Mouse (Mus musculus): Measurements from ENCODE around the gene Maats1. TPM values are rescaled to one million over a fixed set of nuclear protein-coding genes. Genes with fewer than 3 reads are reported as not detected.

Maats1 gene
- polyA plus RNA-seq, 1 experiment from 2014 or later: 1.0 TPM

DNA sequence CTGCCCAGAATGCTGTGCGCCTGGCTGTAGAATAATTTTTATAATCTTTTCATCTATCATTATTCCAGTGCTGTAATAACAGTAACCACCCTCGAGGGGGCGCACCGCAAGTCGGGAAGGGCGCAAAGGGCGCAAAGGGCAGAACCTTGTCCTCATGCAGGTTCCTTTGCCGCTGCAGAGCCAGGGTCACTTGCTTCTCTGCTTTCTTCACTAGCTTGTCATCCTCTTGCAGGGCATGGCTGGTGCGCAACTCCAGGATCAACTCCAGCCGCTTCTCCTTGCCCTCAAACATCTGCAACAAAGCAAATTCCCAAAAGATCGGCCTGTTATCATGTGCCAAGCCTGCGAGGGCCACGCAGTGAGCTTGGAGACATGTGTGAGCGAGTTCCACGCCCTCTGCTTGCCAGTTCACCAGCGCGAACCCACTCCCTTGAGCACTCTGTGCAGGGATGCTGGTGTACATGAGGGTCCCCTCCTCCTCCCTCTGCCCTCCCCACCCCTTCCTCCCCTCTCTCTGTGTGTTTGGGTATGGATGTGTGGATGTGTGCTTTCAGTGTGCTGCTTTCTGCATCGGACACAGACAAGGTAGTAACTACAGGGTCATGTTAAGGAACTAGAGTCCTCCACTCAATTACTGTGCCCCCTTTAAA, 35.2 kb downstream of the Maats1 start:
- Histone ChIP-seq H3K4me2 (ENCODE audit: low read length) (no peak overlapping the region), H3K27ac (replicated peaks; ENCODE audit: low read depth, low read length) (0 out of 2 replicates have a peak overlapping the region, but pooled peaks have one; percentile 17), H3K27me3 (ENCODE audit: control insufficient read depth, insufficient read depth, low read length) (no peaks in the 10 kb centered on the region), H3K4me1 (ENCODE audit: control insufficient read depth, insufficient read depth, low read length) (peaks cover 10% of the 10 kb centered on the region; the same call in 1 of the 2 replicates), H3K36me3 (ENCODE audit: control insufficient read depth, insufficient read depth, low read length) (no peaks in the 10 kb centered on the region), H3K4me3 (replicated peaks; ENCODE audit: low read depth, low read length) (no peak overlapping the region), H3K9ac (replicated peaks; ENCODE audit: low read length) (no peak overlapping the region), H3K9me3 (ENCODE audit: control insufficient read depth, low read length) (no peaks in the 10 kb centered on the region)
- 44% methylated on average over 18 of the region's 18 CpGs for WGBS
- ATAC-seq (ENCODE audit: low FRiP score, low TSS enrichment) (no peak), DNase-seq (peak; percentile 13)

DNA sequence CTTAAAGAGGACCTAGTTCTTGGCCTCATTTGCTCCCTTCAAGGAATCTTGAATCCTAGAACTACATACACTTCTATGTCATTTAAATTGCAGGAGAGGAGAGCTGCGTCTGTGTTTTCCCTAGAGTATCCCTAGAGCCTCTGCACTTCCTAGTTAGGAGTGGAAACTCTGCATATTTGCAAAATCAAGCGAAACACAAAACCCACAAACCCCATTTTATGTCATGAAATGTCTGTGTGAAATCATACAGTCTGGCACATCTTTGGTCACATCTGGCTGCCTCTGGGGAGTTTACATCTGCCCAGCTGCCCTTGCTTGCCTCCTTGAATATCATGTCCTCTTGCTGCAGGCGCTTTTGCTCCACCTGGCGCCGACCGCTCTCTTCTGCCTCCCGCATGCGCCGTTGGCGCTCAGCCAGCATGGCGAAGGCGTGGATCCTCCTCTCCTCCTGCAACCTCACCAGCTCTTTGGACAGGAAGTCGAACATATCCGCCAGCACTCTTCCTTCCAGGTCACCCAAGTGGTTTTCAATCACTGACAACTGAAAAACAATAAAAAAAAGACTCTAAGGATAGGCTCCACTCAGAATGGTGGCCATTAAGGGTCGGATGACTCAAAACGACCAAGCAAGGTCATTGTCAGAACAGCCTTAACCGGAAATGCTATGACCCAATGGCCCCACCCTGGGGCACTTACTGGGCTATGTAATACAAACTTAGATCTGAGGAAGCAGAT, 37.3 kb downstream of the Maats1 start:
- Histone ChIP-seq H3K27me3 (ENCODE audit: control insufficient read depth, insufficient read depth, low read length) (no peaks in the 10 kb centered on the region), H3K4me1 (ENCODE audit: control insufficient read depth, insufficient read depth, low read length) (peaks cover 10% of the 10 kb centered on the region; the same call in 1 of the 2 replicates), H3K4me3 (replicated peaks; ENCODE audit: low read depth, low read length) (no peak overlapping the region), H3K9ac (replicated peaks; ENCODE audit: low read length) (no peak overlapping the region), H3K36me3 (ENCODE audit: control insufficient read depth, insufficient read depth, low read length) (no peaks in the 10 kb centered on the region), H3K9me3 (ENCODE audit: control insufficient read depth, low read length) (no peaks in the 10 kb centered on the region), H3K27ac (replicated peaks; ENCODE audit: low read depth, low read length) (no peak overlapping the region), H3K4me2 (ENCODE audit: low read length) (no peak overlapping the region)
- DNase-seq (peak; percentile 4), ATAC-seq (ENCODE audit: low FRiP score, low TSS enrichment) (no peak)
- 82% methylated on average over 17 of the region's 17 CpGs for WGBS

DNA sequence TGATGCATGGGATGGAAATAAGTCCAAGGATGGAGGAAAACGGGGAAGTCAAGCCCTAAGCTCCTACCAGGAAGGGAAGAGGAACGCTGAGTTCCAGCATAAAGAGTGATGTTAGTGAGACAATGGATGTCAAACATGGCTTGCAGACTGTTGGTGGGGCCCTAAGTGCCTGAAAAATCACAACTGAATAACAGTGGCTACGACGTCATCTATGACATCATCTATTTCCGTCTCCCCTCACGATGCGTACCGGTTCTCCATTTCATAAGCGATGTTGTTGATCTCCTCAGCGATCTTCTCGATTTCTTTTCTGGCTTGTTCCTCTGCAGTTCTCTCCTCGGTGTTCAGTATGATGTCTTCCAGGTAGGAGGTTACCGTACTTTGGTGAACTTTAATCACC, 39.6 kb downstream of the Maats1 start:
- H3K27me3 ChIP-seq (ENCODE audit: control insufficient read depth, insufficient read depth, low read length): no peaks in the 10 kb centered on the region
- no peak overlapping the region for H3K9ac ChIP-seq (replicated peaks; ENCODE audit: low read length)
- H3K4me1 ChIP-seq (ENCODE audit: control insufficient read depth, insufficient read depth, low read length): peaks cover 4% of the 10 kb centered on the region; the same call in 1 of the 2 replicates
- WGBS: 93% methylated on average over 13 of the region's 13 CpGs
- no peak for DNase-seq
- no peak overlapping the region for H3K4me2 ChIP-seq (ENCODE audit: low read length)
- H3K9me3 ChIP-seq (ENCODE audit: control insufficient read depth, low read length): no peaks in the 10 kb centered on the region
- no peak for ATAC-seq (ENCODE audit: low FRiP score, low TSS enrichment)
- no peaks in the 10 kb centered on the region for H3K36me3 ChIP-seq (ENCODE audit: control insufficient read depth, insufficient read depth, low read length)
- no peak overlapping the region for H3K27ac ChIP-seq (replicated peaks; ENCODE audit: low read depth, low read length)
- no peak overlapping the region for H3K4me3 ChIP-seq (replicated peaks; ENCODE audit: low read depth, low read length)

DNA sequence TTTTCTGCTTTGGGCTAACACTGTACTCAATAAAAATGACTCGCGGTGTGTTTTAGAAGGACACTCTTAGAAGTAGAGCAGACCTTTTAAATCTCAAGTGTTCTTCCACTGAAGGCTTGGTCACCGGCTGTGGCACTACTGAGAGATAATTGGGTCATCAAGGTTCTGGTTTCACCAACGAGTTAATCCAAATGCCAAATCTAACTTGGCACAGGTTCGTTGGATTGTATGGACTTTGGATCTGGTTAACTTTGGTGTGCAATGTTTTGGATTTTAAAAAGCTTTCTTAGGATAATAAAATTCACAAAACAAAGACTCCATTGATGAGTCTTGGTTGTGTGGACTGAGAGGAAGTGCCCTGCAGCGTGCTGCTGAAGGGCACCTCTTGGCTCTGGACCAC, 43.5 kb downstream of the Maats1 start:
- Histone ChIP-seq H3K9ac (replicated peaks; ENCODE audit: low read length) (no peak overlapping the region), H3K4me2 (ENCODE audit: low read length) (no peak overlapping the region), H3K36me3 (ENCODE audit: control insufficient read depth, insufficient read depth, low read length) (no peaks in the 10 kb centered on the region), H3K9me3 (ENCODE audit: control insufficient read depth, low read length) (no peaks in the 10 kb centered on the region), H3K4me1 (ENCODE audit: control insufficient read depth, insufficient read depth, low read length) (no peaks in the 10 kb centered on the region), H3K4me3 (replicated peaks; ENCODE audit: low read depth, low read length) (no peak overlapping the region), H3K27ac (replicated peaks; ENCODE audit: low read depth, low read length) (no peak overlapping the region), H3K27me3 (ENCODE audit: control insufficient read depth, insufficient read depth, low read length) (no peaks in the 10 kb centered on the region)
- DNase-seq (no peak), ATAC-seq (ENCODE audit: low FRiP score, low TSS enrichment) (no peak)
- WGBS: 87% methylated on average over 6 of the region's 6 CpGs

DNA sequence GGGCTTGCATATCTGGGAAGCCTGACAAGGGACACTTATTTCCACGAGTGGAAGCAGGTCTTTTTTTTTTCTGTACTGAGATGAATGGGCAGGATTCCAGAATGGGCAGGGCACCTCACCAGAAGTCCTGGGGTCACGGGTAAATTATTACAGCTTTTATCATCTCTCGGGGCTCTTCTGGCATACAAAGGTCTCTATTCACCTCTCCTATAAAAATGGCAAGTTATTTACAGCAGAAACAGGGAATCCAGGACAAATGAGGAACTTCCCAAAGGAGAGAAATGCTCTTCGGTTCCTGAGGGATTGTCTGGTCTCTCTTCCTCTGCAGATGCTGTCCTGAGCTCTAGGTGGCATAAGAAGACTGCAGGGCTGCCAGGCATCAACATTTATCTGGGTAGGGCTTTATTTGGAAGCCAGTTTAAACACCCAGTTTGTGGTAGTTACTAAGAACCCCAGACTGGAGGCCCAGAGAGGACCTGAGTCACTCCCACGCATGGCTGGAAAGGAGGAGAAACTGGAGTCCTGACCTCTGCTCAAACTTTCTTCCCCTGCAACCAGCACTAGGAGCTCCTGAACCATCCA, 46.5 kb downstream of the Maats1 start:
- ATAC-seq (ENCODE audit: low FRiP score, low TSS enrichment): no peak
- Histone ChIP-seq H3K4me1 (ENCODE audit: control insufficient read depth, insufficient read depth, low read length) (no peaks in the 10 kb centered on the region), H3K9ac (replicated peaks; ENCODE audit: low read length) (no peak overlapping the region), H3K27ac (replicated peaks; ENCODE audit: low read depth, low read length) (no peak overlapping the region), H3K36me3 (ENCODE audit: control insufficient read depth, insufficient read depth, low read length) (no peaks in the 10 kb centered on the region), H3K4me2 (ENCODE audit: low read length) (no peak overlapping the region), H3K9me3 (ENCODE audit: control insufficient read depth, low read length) (no peaks in the 10 kb centered on the region), H3K27me3 (ENCODE audit: control insufficient read depth, insufficient read depth, low read length) (no peaks in the 10 kb centered on the region), H3K4me3 (replicated peaks; ENCODE audit: low read depth, low read length) (no peak overlapping the region)
- DNase-seq: peak; percentile 12
- 62% methylated on average over 5 of the region's 5 CpGs for WGBS

DNA sequence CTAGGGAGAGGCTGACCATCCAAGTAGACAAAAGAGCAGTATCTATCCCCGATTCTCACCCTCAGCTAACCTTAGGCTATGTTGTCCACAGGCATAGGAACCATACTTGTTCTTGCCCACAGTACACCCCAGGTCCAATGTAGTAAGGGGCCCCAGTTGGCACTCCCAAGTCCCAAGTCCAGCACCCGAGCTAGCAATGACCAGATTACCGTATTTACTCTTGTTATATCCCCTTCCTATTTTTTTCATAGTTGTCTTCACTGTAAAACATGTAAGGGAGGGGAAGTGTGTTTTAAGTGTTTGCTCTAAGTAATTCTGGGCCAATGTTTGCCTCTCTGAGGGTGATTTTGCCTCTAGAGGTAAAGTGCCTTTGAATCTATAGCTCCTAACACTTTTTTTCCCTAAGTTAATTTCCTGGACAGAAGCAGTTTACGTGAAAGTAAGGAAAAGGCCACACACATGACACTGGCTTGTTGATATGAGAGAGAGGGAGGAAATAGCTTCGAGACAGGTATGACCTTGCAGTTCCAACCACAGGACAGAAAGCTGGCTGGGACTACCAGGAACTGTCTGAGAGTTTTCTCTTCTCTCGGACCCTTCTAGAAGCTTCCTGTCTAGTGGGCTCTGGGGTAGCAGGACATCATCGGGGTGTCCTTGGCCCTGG, 47.1 kb downstream of the Maats1 start, which contains the start of gene Nr1i2:
Gene Nr1i2, minus strand, starts transcription at position 140 of the 664 bp plus-strand sequence.
- Histone ChIP-seq H3K36me3 (ENCODE audit: control insufficient read depth, insufficient read depth, low read length) (no peaks in the 10 kb centered on the region), H3K9ac (replicated peaks; ENCODE audit: low read length) (no peak within 1 kb of the TSS), H3K27ac (replicated peaks; ENCODE audit: low read depth, low read length) (no peak within 1 kb of the TSS), H3K4me2 (ENCODE audit: low read length) (no peak within 1 kb of the TSS), H3K27me3 (ENCODE audit: control insufficient read depth, insufficient read depth, low read length) (no peaks in the 10 kb centered on the region), H3K4me3 (replicated peaks; ENCODE audit: low read depth, low read length) (no peak within 1 kb of the TSS), H3K9me3 (ENCODE audit: control insufficient read depth, low read length) (no peaks in the 10 kb centered on the region), H3K4me1 (ENCODE audit: control insufficient read depth, insufficient read depth, low read length) (no peaks in the 10 kb centered on the region)
- WGBS: 76% methylated on average over 7 of the region's 7 CpGs
- ATAC-seq (ENCODE audit: low FRiP score, low TSS enrichment) (no peak), DNase-seq (no peak)

DNA sequence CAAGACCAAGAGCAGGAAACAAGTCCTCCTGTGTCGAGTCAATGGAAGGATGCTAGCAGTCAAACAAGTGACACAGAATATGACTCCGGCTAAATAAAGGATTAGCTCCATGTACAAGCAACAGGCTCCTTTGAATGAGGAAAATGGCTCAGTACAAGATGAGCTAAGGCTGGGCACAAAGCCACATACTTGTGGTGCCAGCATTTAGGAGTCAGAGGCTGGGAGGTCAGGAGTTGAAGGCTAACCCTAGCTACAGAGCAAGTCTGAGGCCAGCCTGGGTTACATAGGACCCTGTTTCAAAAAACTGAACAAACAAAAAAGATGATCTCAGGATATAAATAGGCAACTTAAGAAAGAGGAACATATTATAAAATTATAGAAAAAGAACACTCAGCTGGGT, 51.8 kb downstream of the Maats1 start:
- 63% methylated on average over 2 of the region's 2 CpGs for WGBS
- no peak for ATAC-seq (ENCODE audit: low FRiP score, low TSS enrichment)

DNA sequence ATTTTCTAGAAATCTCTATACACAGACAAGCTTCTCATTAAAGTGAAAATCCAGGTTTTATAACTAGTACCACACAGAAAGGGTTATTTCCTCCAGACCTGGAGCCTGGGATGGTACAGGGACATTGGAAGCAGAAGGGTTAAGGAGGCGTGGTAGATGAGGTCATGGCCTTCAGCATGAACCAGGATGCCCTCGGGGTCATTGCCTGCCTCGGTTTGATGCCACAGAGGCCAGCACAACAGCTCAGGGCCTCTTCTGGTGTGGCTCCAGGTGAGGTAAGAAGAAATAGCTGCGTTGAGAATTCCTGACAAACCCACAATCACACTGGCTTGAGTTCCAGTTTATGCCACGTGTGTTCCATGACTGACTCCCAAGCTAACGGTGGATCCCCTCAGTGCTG, 53.1 kb downstream of the Maats1 start:
- H3K4me1 ChIP-seq (ENCODE audit: control insufficient read depth, insufficient read depth, low read length): no peaks in the 10 kb centered on the region
- ATAC-seq (ENCODE audit: low FRiP score, low TSS enrichment) (no peak), DNase-seq (no peak)
- H3K4me2 ChIP-seq (ENCODE audit: low read length): no peak overlapping the region
- H3K36me3 ChIP-seq (ENCODE audit: control insufficient read depth, insufficient read depth, low read length): no peaks in the 10 kb centered on the region
- WGBS: 43% methylated on average over 6 of the region's 6 CpGs
- no peak overlapping the region for H3K4me3 ChIP-seq (replicated peaks; ENCODE audit: low read depth, low read length)
- no peaks in the 10 kb centered on the region for H3K27me3 ChIP-seq (ENCODE audit: control insufficient read depth, insufficient read depth, low read length)
- no peak overlapping the region for H3K27ac ChIP-seq (replicated peaks; ENCODE audit: low read depth, low read length)
- no peak overlapping the region for H3K9ac ChIP-seq (replicated peaks; ENCODE audit: low read length)
- no peaks in the 10 kb centered on the region for H3K9me3 ChIP-seq (ENCODE audit: control insufficient read depth, low read length)

More for the DNA sequence above, 51.8 kb downstream of the Maats1 start:
- Histone ChIP-seq H3K9me3 (ENCODE audit: control insufficient read depth, low read length) (no peaks in the 10 kb centered on the region), H3K27ac (replicated peaks; ENCODE audit: low read depth, low read length) (no peak overlapping the region), H3K4me1 (ENCODE audit: control insufficient read depth, insufficient read depth, low read length) (no peaks in the 10 kb centered on the region), H3K36me3 (ENCODE audit: control insufficient read depth, insufficient read depth, low read length) (no peaks in the 10 kb centered on the region), H3K4me2 (ENCODE audit: low read length) (no peak overlapping the region), H3K9ac (replicated peaks; ENCODE audit: low read length) (no peak overlapping the region), H3K27me3 (ENCODE audit: control insufficient read depth, insufficient read depth, low read length) (no peaks in the 10 kb centered on the region), H3K4me3 (replicated peaks; ENCODE audit: low read depth, low read length) (no peak overlapping the region)
- no peak for DNase-seq

Data from midbrain, embryonic 14.5 days (tissue).